Mouse (Mus musculus): ENCODE data around the gene Epop. TPM values are rescaled to one million over a fixed set of nuclear protein-coding genes. Genes with fewer than 3 reads are reported as not detected.
A peak's percentile ranks its signal among the peaks of the same experiment; 100 is the strongest.

Epop gene
- polyA plus RNA-seq, 1 experiment from 2014 or later = 9.7 TPM

GRCm38 (mm10) chr11:97666221-97666620 is 36.7 kb upstream of the Epop start:
- Histone ChIP-seq H3K36me3 (ENCODE audit: control insufficient read depth, insufficient read depth, low read length) (peaks cover 5% of the 10 kb centered on the region; the same call in 1 of the 2 replicates), H3K4me3 (ENCODE audit: low read depth, low read length) (no peak overlapping the region), H3K27me3 (ENCODE audit: control insufficient read depth, insufficient read depth, low read length) (no peaks in the 10 kb centered on the region), H3K4me2 (replicated peaks; ENCODE audit: low read depth) (no peak overlapping the region), H3K9me3 (ENCODE audit: control insufficient read depth, low read length) (no peaks in the 10 kb centered on the region), H3K27ac (replicated peaks) (no peak overlapping the region), H3K9ac (ENCODE audit: low read length) (no peak overlapping the region), H3K4me1 (replicated peaks; ENCODE audit: control insufficient read depth, insufficient read depth) (0 out of 2 replicates have a peak, but pooled peaks cover 3% of the 10 kb centered on the region)
- ATAC-seq (ENCODE audit: low FRiP score, low TSS enrichment) = no peak
- TF ChIP-seq CTCF (IDR thresholded peaks at IDR 0.05; ENCODE audit: low read depth) (peak; percentile 65), EP300 (optimal IDR thresholded peaks at IDR 0.05) (no peak)
- no peak for DNase-seq (ENCODE audit: low spot score)
- 82% methylated on average over 7 of the region's 7 CpGs for WGBS

- H3K9me3 ChIP-seq (ENCODE audit: control insufficient read depth, low read length) = no peaks in the 10 kb centered on the region
- no peak overlapping the region for H3K9ac ChIP-seq (ENCODE audit: low read length)
- no peak overlapping the region for H3K4me3 ChIP-seq (ENCODE audit: low read depth, low read length)
- TF ChIP-seq CTCF (IDR thresholded peaks at IDR 0.05; ENCODE audit: low read depth) (no peak), EP300 (optimal IDR thresholded peaks at IDR 0.05) (no peak)
- WGBS = 90% methylated on average over 13 of the region's 13 CpGs
- 0 out of 2 replicates have a peak, but pooled peaks cover 9% of the 10 kb centered on the region for H3K4me1 ChIP-seq (replicated peaks; ENCODE audit: control insufficient read depth, insufficient read depth)
- no peaks in the 10 kb centered on the region for H3K27me3 ChIP-seq (ENCODE audit: control insufficient read depth, insufficient read depth, low read length)
- no peak overlapping the region for H3K4me2 ChIP-seq (replicated peaks; ENCODE audit: low read depth)
- DNase-seq (ENCODE audit: low spot score) (no peak), ATAC-seq (ENCODE audit: low FRiP score, low TSS enrichment) (no peak)
- no peak overlapping the region for H3K27ac ChIP-seq (replicated peaks)
- H3K36me3 ChIP-seq (ENCODE audit: control insufficient read depth, insufficient read depth, low read length) = peaks cover 5% of the 10 kb centered on the region; the same call in 1 of the 2 replicates
These were observed 35.9 kb upstream of the Epop start for GRCm38 (mm10) chr11:97665431-97665830.

- H3K27ac ChIP-seq (replicated peaks) = no peak overlapping the region
- TF ChIP-seq CTCF (IDR thresholded peaks at IDR 0.05; ENCODE audit: low read depth) = peak; percentile 48
- no peak for TF ChIP-seq EP300 (optimal IDR thresholded peaks at IDR 0.05)
- 32% methylated on average over 6 of the region's 6 CpGs for WGBS
- ATAC-seq (ENCODE audit: low FRiP score, low TSS enrichment) (no peak), DNase-seq (ENCODE audit: low spot score) (peak; percentile 42)
- peak overlapping the region; percentile 75 for H3K4me3 ChIP-seq (ENCODE audit: low read depth, low read length)
- no peaks in the 10 kb centered on the region for H3K9me3 ChIP-seq (ENCODE audit: control insufficient read depth, low read length)
- H3K27me3 ChIP-seq (ENCODE audit: control insufficient read depth, insufficient read depth, low read length) = no peaks in the 10 kb centered on the region
- H3K4me2 ChIP-seq (replicated peaks; ENCODE audit: low read depth) = peak overlapping the region; percentile 89
- H3K4me1 ChIP-seq (replicated peaks; ENCODE audit: control insufficient read depth, insufficient read depth) = 0 out of 2 replicates have a peak, but pooled peaks cover 9% of the 10 kb centered on the region
- H3K36me3 ChIP-seq (ENCODE audit: control insufficient read depth, insufficient read depth, low read length) = peaks cover 5% of the 10 kb centered on the region; the same call in 1 of the 2 replicates
- H3K9ac ChIP-seq (ENCODE audit: low read length) = 0 out of 2 replicates have a peak overlapping the region, but pooled peaks have one; percentile 8
These were observed 35.3 kb upstream of the Epop start for GRCm38 (mm10) chr11:97664771-97665240.

- H3K9ac ChIP-seq (ENCODE audit: low read length) = peak overlapping the region; percentile 75
- 0 out of 2 replicates have a peak, but pooled peaks cover 11% of the 10 kb centered on the region for H3K4me1 ChIP-seq (replicated peaks; ENCODE audit: control insufficient read depth, insufficient read depth)
- peak overlapping the region; percentile 75 for H3K4me3 ChIP-seq (ENCODE audit: low read depth, low read length)
- H3K27ac ChIP-seq (replicated peaks) = peak overlapping the region; percentile 84; the same call in 1 of the 2 replicates
- H3K4me2 ChIP-seq (replicated peaks; ENCODE audit: low read depth) = peak overlapping the region; percentile 89
- DNase-seq (ENCODE audit: low spot score) (no peak), ATAC-seq (ENCODE audit: low FRiP score, low TSS enrichment) (no peak)
- WGBS = 2% methylated on average over 6 of the region's 8 CpGs
- no peaks in the 10 kb centered on the region for H3K27me3 ChIP-seq (ENCODE audit: control insufficient read depth, insufficient read depth, low read length)
- no peaks in the 10 kb centered on the region for H3K9me3 ChIP-seq (ENCODE audit: control insufficient read depth, low read length)
- TF ChIP-seq EP300 (optimal IDR thresholded peaks at IDR 0.05) = no peak
- TF ChIP-seq CTCF (IDR thresholded peaks at IDR 0.05; ENCODE audit: low read depth) = no peak
- peaks cover 5% of the 10 kb centered on the region; the same call in 1 of the 2 replicates for H3K36me3 ChIP-seq (ENCODE audit: control insufficient read depth, insufficient read depth, low read length)
These were observed 34.8 kb upstream of the Epop start for GRCm38 (mm10) chr11:97664339-97664665.

- peak overlapping the region; percentile 84 for H3K27ac ChIP-seq (replicated peaks)
- peak; percentile 52 for DNase-seq (ENCODE audit: low spot score)
- H3K4me1 ChIP-seq (replicated peaks; ENCODE audit: control insufficient read depth, insufficient read depth) = 0 out of 2 replicates have a peak, but pooled peaks cover 11% of the 10 kb centered on the region
- no peaks in the 10 kb centered on the region for H3K27me3 ChIP-seq (ENCODE audit: control insufficient read depth, insufficient read depth, low read length)
- no peak for ATAC-seq (ENCODE audit: low FRiP score, low TSS enrichment)
- under 1% methylated on average over 33 of the region's 57 CpGs for WGBS
- H3K4me3 ChIP-seq (ENCODE audit: low read depth, low read length) = peak overlapping the region; percentile 75
- peaks cover 5% of the 10 kb centered on the region; the same call in 1 of the 2 replicates for H3K36me3 ChIP-seq (ENCODE audit: control insufficient read depth, insufficient read depth, low read length)
- H3K4me2 ChIP-seq (replicated peaks; ENCODE audit: low read depth) = peak overlapping the region; percentile 89
- TF ChIP-seq CTCF (IDR thresholded peaks at IDR 0.05; ENCODE audit: low read depth) = no peak
- no peak for TF ChIP-seq EP300 (optimal IDR thresholded peaks at IDR 0.05)
- no peaks in the 10 kb centered on the region for H3K9me3 ChIP-seq (ENCODE audit: control insufficient read depth, low read length)
- peak overlapping the region; percentile 75 for H3K9ac ChIP-seq (ENCODE audit: low read length)
These were observed 34.2 kb upstream of the Epop start for GRCm38 (mm10) chr11:97663528-97664338.
